Mouse (Mus musculus): ENCODE results near the gene Ppp2r2c. TPM values are rescaled to one million over a fixed set of nuclear protein-coding genes. Genes with fewer than 3 reads are reported as not detected.

Gene Ppp2r2c
- polyA plus RNA-seq, 1 experiment from 2014 or later = 26.7 TPM

DNA sequence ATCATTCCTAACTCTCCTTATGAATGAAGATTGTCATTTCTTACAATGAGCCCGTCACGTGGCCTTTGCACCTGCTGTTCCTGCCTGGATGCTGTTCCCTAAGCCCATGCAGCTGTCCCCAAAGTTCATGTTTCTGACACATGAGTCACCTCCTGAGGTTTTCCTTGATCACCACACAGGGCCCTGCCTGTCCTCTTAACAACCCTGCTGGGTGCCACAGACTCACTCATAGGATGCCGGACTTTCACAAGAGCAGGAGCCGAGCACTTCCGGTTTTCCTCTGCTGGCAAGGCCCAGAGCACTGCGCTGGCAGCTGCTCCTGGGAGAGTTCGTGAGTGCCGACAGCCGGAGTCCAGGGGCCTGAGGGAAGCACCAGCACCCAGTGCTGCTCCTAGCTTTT is 132.7 kb downstream of the Ppp2r2c start:
- Histone ChIP-seq H3K27ac (no peak overlapping the region), H3K9me3 (no peaks in the 10 kb centered on the region), H3K27me3 (peaks cover 3% of the 10 kb centered on the region; the same call in 1 of the 2 replicates), H3K9ac (no peak overlapping the region), H3K4me2 (no peak overlapping the region), H3K4me1 (replicated peaks) (no peaks in the 10 kb centered on the region), H3K36me3 (no peaks in the 10 kb centered on the region), H3K4me3 (no peak overlapping the region)
- WGBS = 89% methylated on average over 9 of the region's 9 CpGs
- ATAC-seq (ENCODE audit: low FRiP score) = no peak

DNA sequence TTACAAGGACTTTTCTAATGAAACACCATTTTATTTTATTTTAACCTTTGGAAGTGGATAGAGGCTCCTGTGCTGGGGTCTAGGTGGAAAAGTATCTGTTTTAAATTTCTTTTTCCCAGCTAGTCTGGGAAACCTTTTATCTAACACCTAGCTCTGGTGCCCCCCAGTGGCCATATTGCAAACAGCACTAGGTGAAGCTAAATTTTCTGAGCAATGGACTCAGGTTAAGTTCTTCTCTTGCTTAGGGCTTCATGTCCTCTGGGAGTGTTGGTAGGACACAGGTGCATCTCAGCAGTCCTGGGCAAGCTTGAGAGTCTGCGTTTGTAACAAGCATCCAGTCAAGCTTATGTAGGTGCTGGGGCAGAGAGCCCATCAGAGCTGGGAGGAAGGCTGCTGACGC is 133.7 kb downstream of the Ppp2r2c start:
- no peaks in the 10 kb centered on the region for H3K4me1 ChIP-seq (replicated peaks)
- H3K9me3 ChIP-seq = no peaks in the 10 kb centered on the region
- ATAC-seq (ENCODE audit: low FRiP score) = no peak
- H3K4me2 ChIP-seq = no peak overlapping the region
- WGBS = 50% methylated on average over 2 of the region's 2 CpGs
- no peak overlapping the region for H3K4me3 ChIP-seq
- no peak overlapping the region for H3K9ac ChIP-seq
- H3K36me3 ChIP-seq = no peaks in the 10 kb centered on the region
- H3K27ac ChIP-seq = no peak overlapping the region
- peaks cover 3% of the 10 kb centered on the region; the same call in 1 of the 2 replicates for H3K27me3 ChIP-seq

Other genes starting within 250 kb of the Ppp2r2c start
- 33.6 and 34.6 TPM in 2 replicates for gene D5Ertd579e, start 172.5 kb upstream of the Ppp2r2c start, polyA plus RNA-seq (2015; fragmentation: Nextera tagmentation; extraction: Ambion mirVana)
- 25.2 and 27.1 TPM in 2 replicates for gene Bloc1s4, start 119.9 kb upstream of the Ppp2r2c start, polyA plus RNA-seq (2015; fragmentation: Nextera tagmentation; extraction: Ambion mirVana)
- 294 and 302 TPM in 2 replicates for gene Mrfap1, start 71.7 kb upstream of the Ppp2r2c start, polyA plus RNA-seq (2015; fragmentation: Nextera tagmentation; extraction: Ambion mirVana)
- 12.1 and 12.3 TPM in 2 replicates for gene Man2b2, start 37.9 kb upstream of the Ppp2r2c start, polyA plus RNA-seq (2015; fragmentation: Nextera tagmentation; extraction: Ambion mirVana)
- gene Wfs1, start 120.7 kb downstream of the Ppp2r2c start, polyA plus RNA-seq (2015; fragmentation: Nextera tagmentation; extraction: Ambion mirVana) = 5.0 and 6.0 TPM in 2 replicates
- gene Gm1043, start 216.9 kb downstream of the Ppp2r2c start, polyA plus RNA-seq (2015; fragmentation: Nextera tagmentation; extraction: Ambion mirVana) = 1.5 and 1.6 TPM in 2 replicates